Mouse (Mus musculus) embryonic fibroblast, embryonic 13.5 days (primary cell): ENCODE data around the gene 2210010C04Rik.

Experiments
- CTCF ChIP-seq: IDR thresholded peaks from 2 replicates; pipeline ENCODE4 v1.5.1; 2011; ENCODE audit warnings: mild to moderate bottlenecking, control low read depth, low read length, moderate library complexity, borderline replicate concordance; ENCODE audit not compliant: insufficient read depth
- POLR2A ChIP-seq: IDR thresholded peaks from 2 replicates; pipeline ENCODE4 v1.6.1; 2011; ENCODE audit warnings: low read depth, mild to moderate bottlenecking, control low read depth, low read length, moderate library complexity

- TF ChIP-seq CTCF: no peak
- TF ChIP-seq POLR2A: no peak
Measured at GRCm38 (mm10) chr6:41015065-41015464, 20.2 kb downstream of the 2210010C04Rik start.
